Mouse (Mus musculus): Measurements from ENCODE around the gene Ddr1. TPM values are rescaled to one million over a fixed set of nuclear protein-coding genes. Genes with fewer than 3 reads are reported as not detected.
"Not testable (repeated sequence)": the region's sequence is repeated elsewhere in the genome, so short reads cannot be mapped to it uniquely, and the experiment has no call there.

Gene Ddr1
- polyA plus RNA-seq, 2 experiments: 1.1 to 1.7 TPM

DNA sequence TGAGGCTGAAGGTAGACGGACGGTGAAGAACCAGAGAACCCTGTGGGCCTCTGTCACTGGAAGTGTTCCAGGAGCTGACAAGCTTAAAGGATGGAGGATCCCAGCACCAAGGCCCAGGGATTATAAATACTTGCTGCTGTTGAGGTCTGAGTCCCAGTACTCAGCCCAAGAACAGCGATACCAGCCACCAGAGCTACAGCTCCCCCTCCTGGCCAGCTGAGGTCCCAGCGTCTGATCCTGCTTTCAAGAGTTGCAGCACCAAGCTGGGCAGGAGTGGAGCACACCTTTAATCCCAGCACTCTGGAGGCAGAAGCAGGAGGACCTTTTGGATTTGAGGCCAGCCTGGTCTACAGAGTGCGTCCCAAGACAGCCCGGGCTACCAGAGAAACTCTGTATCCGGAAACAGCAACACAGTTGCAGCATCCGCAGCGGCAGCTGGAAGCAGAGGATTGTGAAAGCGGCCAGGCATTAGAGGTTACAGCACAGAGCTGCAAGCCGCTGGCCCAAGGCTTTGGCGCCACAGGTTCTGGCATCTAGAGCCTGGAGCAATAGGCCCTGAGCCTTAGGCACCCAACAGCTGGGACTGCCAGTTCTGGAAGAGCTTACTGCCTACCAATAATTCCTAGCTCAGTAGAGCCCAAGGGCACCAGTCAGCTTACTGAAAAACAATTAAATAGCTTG, 32.0 kb upstream of the Ddr1 start:
- Histone ChIP-seq H3K4me3 (ENCODE audit: insufficient read depth in 1 of 2, low read depth in 2 of 2, low read length in 2 of 2) (no peak overlapping the region), H3K36me3 (replicated peaks; ENCODE audit: control insufficient read depth, insufficient read depth, low read depth) (no peaks in the 10 kb centered on the region), H3K9ac (replicated peaks) (no peak overlapping the region), H3K4me2 (ENCODE audit: low read depth) (peak overlapping the region; percentile 41), H3K9me3 (ENCODE audit: control insufficient read depth, low read length) (no peaks in the 10 kb centered on the region), H3K27ac (no peak overlapping the region), H3K27me3 (ENCODE audit: control insufficient read depth, insufficient read depth, low read length) (no peaks in the 10 kb centered on the region), H3K4me1 (replicated peaks; ENCODE audit: control insufficient read depth in 2 of 2, insufficient read depth in 2 of 2, low read length in 1 of 2) (peaks cover 30 to 41% of the 10 kb centered on the region in 2 experiments)
- no peak for ATAC-seq (ENCODE audit: insufficient read depth)
- peak in 1 of 3 experiments; percentile 49 for DNase-seq (ENCODE audit: low read depth in 3 of 3, low spot score in 3 of 3)
- WGBS (ENCODE audit: insufficient replicate concordance): 26% methylated on average over 12 of the region's 12 CpGs
- TF ChIP-seq CTCF (IDR thresholded peaks at IDR 0.05; ENCODE audit: low read depth) (peak; percentile 95), EP300 (IDR thresholded peaks at IDR 0.05; ENCODE audit: low read depth) (no peak)

DNA sequence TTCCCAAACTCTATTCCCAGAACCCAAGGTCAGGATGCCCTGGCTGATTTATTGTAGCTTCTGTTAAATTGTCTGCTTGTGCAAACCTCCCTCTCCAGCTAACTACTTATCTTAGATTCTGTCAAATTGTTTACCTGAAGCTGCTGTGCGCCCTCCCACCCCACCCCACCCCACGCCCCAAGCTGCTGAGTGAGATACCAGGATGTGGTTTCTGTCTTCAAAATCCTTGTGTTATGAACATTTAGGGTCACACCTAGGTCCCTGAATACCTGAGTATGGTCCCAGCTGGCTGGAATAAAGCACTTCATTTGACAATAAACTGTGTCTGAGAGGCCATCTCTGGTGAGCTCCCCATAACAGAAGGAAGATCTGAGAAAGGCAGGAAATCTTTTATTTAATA, 30.1 kb upstream of the Ddr1 start:
- ATAC-seq (ENCODE audit: insufficient read depth) (no peak), DNase-seq (ENCODE audit: low read depth in 3 of 3, low spot score in 3 of 3) (no peak)
- no peak for TF ChIP-seq CTCF (IDR thresholded peaks at IDR 0.05; ENCODE audit: low read depth)
- no peak for TF ChIP-seq EP300 (IDR thresholded peaks at IDR 0.05; ENCODE audit: low read depth)
- Histone ChIP-seq H3K36me3 (replicated peaks; ENCODE audit: control insufficient read depth, insufficient read depth, low read depth) (no peaks in the 10 kb centered on the region), H3K27ac (no peak overlapping the region), H3K9ac (replicated peaks) (no peak overlapping the region), H3K27me3 (ENCODE audit: control insufficient read depth, insufficient read depth, low read length) (no peaks in the 10 kb centered on the region), H3K4me2 (ENCODE audit: low read depth) (no peak overlapping the region), H3K4me1 (replicated peaks; ENCODE audit: control insufficient read depth in 2 of 2, insufficient read depth in 2 of 2, low read length in 1 of 2) (peaks cover 12 to 24% of the 10 kb centered on the region in 2 experiments), H3K4me3 (ENCODE audit: insufficient read depth in 1 of 2, low read depth in 2 of 2, low read length in 2 of 2) (no peak overlapping the region), H3K9me3 (ENCODE audit: control insufficient read depth, low read length) (no peaks in the 10 kb centered on the region)
- 11% methylated on average over 2 of the region's 2 CpGs for WGBS (ENCODE audit: insufficient replicate concordance)

DNA sequence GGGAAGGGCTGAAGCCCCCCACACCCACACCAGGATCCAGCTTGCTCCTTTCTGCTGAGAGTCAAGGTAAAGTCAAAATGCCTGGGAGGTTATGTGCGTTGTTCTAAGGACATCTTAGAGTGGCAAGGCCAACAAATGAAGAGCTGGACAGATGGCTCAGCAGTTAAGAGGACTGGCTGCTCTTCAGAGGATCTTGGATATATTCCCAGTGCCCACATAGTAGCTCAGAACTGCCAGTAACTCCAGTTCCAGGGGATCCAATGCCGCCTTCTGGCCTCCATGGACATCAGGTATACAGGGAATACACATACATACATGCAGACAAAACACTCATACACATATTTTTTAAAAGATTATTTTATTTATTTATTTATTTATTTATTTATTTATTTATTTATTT, 29.0 kb upstream of the Ddr1 start:
- Histone ChIP-seq H3K27me3 (ENCODE audit: control insufficient read depth, insufficient read depth, low read length) (no peaks in the 10 kb centered on the region), H3K27ac (no peak overlapping the region), H3K36me3 (replicated peaks; ENCODE audit: control insufficient read depth, insufficient read depth, low read depth) (no peaks in the 10 kb centered on the region), H3K4me2 (ENCODE audit: low read depth) (no peak overlapping the region), H3K9me3 (ENCODE audit: control insufficient read depth, low read length) (no peaks in the 10 kb centered on the region), H3K4me1 (replicated peaks; ENCODE audit: control insufficient read depth in 2 of 2, insufficient read depth in 2 of 2, low read length in 1 of 2) (peaks cover 11 to 19% of the 10 kb centered on the region in 2 experiments), H3K4me3 (ENCODE audit: insufficient read depth in 1 of 2, low read depth in 2 of 2, low read length in 2 of 2) (no peak overlapping the region), H3K9ac (replicated peaks) (no peak overlapping the region)
- WGBS (ENCODE audit: insufficient replicate concordance): 83% methylated on average over 2 of the region's 2 CpGs
- no peak for DNase-seq (ENCODE audit: low read depth in 3 of 3, low spot score in 3 of 3)
- no peak for TF ChIP-seq EP300 (IDR thresholded peaks at IDR 0.05; ENCODE audit: low read depth)
- TF ChIP-seq CTCF (IDR thresholded peaks at IDR 0.05; ENCODE audit: low read depth): no peak
- no peak for ATAC-seq (ENCODE audit: insufficient read depth)

DNA sequence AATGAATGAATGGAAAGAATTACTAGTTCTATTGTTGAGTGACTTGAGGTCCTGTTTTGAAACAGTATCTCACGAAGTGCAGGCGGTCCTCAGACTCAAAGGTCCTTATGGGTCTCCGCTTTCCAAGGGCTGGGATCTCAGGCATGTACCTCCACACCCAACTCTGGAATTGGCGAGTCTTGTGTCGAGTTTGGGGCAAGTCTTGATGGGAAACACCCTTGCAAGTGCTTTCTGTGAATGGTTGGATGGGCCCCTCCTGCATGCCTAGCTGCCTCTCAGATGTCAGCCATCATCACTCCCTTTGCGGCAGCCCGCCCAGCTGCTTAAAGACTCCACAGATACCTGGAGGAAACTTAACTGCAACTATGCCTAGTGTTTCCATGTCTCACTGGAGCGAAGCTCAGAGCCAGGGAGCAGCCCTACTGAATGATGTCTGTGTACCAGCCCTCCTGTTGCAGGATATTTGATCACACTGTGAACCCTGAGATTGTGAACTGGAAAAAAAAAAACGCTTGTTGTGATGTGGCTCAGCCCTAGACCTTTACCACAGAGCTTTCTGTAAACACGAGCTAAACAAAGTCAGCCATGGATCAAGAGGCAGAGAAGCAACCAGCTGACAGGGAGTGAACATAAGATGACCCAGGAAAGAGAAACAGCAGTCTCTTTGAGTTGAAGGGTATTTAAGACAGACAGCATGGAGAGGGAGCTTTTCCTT, 27.2 kb upstream of the Ddr1 start:
- ATAC-seq (ENCODE audit: insufficient read depth) (no peak), DNase-seq (ENCODE audit: low read depth in 3 of 3, low spot score in 3 of 3) (no peak)
- H3K9me3 ChIP-seq (ENCODE audit: control insufficient read depth, low read length): no peaks in the 10 kb centered on the region
- WGBS (ENCODE audit: insufficient replicate concordance): 48% methylated on average over 10 of the region's 10 CpGs
- no peak overlapping the region for H3K27ac ChIP-seq
- no peak overlapping the region for H3K4me3 ChIP-seq (ENCODE audit: insufficient read depth in 1 of 2, low read depth in 2 of 2, low read length in 2 of 2)
- TF ChIP-seq EP300 (IDR thresholded peaks at IDR 0.05; ENCODE audit: low read depth) (no peak), CTCF (IDR thresholded peaks at IDR 0.05; ENCODE audit: low read depth) (no peak)
- no peak overlapping the region for H3K4me2 ChIP-seq (ENCODE audit: low read depth)
- no peaks in the 10 kb centered on the region for H3K36me3 ChIP-seq (replicated peaks; ENCODE audit: control insufficient read depth, insufficient read depth, low read depth)
- no peaks in the 10 kb centered on the region for H3K27me3 ChIP-seq (ENCODE audit: control insufficient read depth, insufficient read depth, low read length)
- H3K4me1 ChIP-seq (replicated peaks; ENCODE audit: control insufficient read depth in 2 of 2, insufficient read depth in 2 of 2, low read length in 1 of 2): peaks cover 4 to 12% of the 10 kb centered on the region in 2 experiments; a peak in 3 of 4 replicates
- no peak overlapping the region for H3K9ac ChIP-seq (replicated peaks)

DNA sequence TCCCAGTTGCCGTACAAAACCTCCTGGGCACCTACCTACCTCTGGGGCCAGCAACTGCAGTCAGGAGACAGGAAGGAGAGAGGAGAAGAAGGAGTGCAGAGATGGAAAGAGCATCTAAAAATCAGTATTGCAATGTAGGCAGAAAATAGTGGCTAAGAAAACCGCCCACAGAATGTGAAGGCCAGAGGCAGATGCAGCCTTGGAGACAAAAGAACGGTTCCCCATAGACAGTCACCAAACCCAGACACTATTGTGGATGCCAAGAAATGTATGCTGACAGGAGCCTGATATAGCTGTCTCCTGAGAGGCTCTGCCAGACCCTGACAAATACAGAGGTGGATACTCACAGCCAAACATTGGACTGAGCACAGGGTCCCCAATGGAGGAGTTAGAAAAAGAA, 25.7 kb upstream of the Ddr1 start:
- not testable (repeated sequence) for H3K4me3 ChIP-seq (ENCODE audit: insufficient read depth in 1 of 2, low read depth in 2 of 2, low read length in 2 of 2); H3K4me2 ChIP-seq (ENCODE audit: low read depth); H3K36me3 ChIP-seq (replicated peaks; ENCODE audit: control insufficient read depth, insufficient read depth, low read depth); H3K27ac ChIP-seq; DNase-seq (ENCODE audit: low read depth in 3 of 3, low spot score in 3 of 3); H3K9me3 ChIP-seq (ENCODE audit: control insufficient read depth, low read length); H3K9ac ChIP-seq (replicated peaks); H3K27me3 ChIP-seq (ENCODE audit: control insufficient read depth, insufficient read depth, low read length); ATAC-seq (ENCODE audit: insufficient read depth)
- peaks cover 4 to 12% of the 10 kb centered on the region in 2 experiments; a peak in 3 of 4 replicates for H3K4me1 ChIP-seq (replicated peaks; ENCODE audit: control insufficient read depth in 2 of 2, insufficient read depth in 2 of 2, low read length in 1 of 2)
- 58% methylated on average over 3 of the region's 3 CpGs for WGBS (ENCODE audit: insufficient replicate concordance)

Data from liver, embryonic 14.5 days (tissue).